ENCODE assay signal across 7 mouse cellular contexts in genomic region chr2:26475505-26476430, GRCm38 (mm10). TPM values are rescaled to one million over a fixed set of nuclear protein-coding genes. Genes with fewer than 3 reads are reported as not detected.
DNase-seq lines count a peak whose midpoint lies in the region; ATAC-seq and TF ChIP-seq lines count a peak whose summit lies in the region.

No protein-coding gene starts in this region.

- peak overlapping the region; percentile 20; the same call in 1 of the 2 replicates for H3K9ac ChIP-seq in neural tube, embryonic 11.5 days (ENCODE audit: low read length)
- H3K9ac ChIP-seq in forebrain, postnatal 0 days, result no peak overlapping the region
- no peak overlapping the region for H3K9ac ChIP-seq in liver, embryonic 15.5 days
- H3K9ac ChIP-seq in stomach, embryonic 16.5 days (ENCODE audit: low read length), result peak overlapping the region; percentile 42

- no peaks in the 10 kb centered on the region for H3K27me3 ChIP-seq in neural tube, embryonic 11.5 days (ENCODE audit: control insufficient read depth, insufficient read depth, low read length)
- H3K27me3 ChIP-seq in forebrain, postnatal 0 days (ENCODE audit: insufficient read depth, low read length), result no peaks in the 10 kb centered on the region
- no peaks in the 10 kb centered on the region; the same call in 1 of the 2 replicates for H3K27me3 ChIP-seq in liver, embryonic 15.5 days
- no peaks in the 10 kb centered on the region for H3K27me3 ChIP-seq in stomach, embryonic 16.5 days (ENCODE audit: control insufficient read depth, insufficient read depth, low read length)

- H3K4me1 ChIP-seq in neural tube, embryonic 11.5 days (ENCODE audit: control insufficient read depth, insufficient read depth, low read length), result peaks cover 33% of the 10 kb centered on the region
- no peaks in the 10 kb centered on the region; the same call in 1 of the 2 replicates for H3K4me1 ChIP-seq in forebrain, postnatal 0 days (ENCODE audit: insufficient read depth)
- H3K4me1 ChIP-seq in liver, embryonic 15.5 days (replicated peaks), result peaks cover 14% of the 10 kb centered on the region
- 0 out of 2 replicates have a peak, but pooled peaks cover 7% of the 10 kb centered on the region for H3K4me1 ChIP-seq in stomach, embryonic 16.5 days (ENCODE audit: control insufficient read depth, insufficient read depth, low read length)

- H3K27ac ChIP-seq in neural tube, embryonic 11.5 days (ENCODE audit: low read depth, low read length), result peak overlapping the region; percentile 88
- H3K27ac ChIP-seq in forebrain, postnatal 0 days (ENCODE audit: low read depth, low read length), result peak overlapping the region; percentile 62
- peak overlapping the region; percentile 64 for H3K27ac ChIP-seq in liver, embryonic 15.5 days (replicated peaks)
- peak overlapping the region; percentile 69 for H3K27ac ChIP-seq in stomach, embryonic 16.5 days (ENCODE audit: low read length)

- peak; percentile 40 for TF ChIP-seq CTCF in forebrain, postnatal 0 days (IDR thresholded peaks at IDR 0.05; ENCODE audit: low read depth)

- peak; percentile 78 for ATAC-seq in neural tube, embryonic 11.5 days (ENCODE audit: insufficient read depth, low FRiP score, low TSS enrichment)
- ATAC-seq in forebrain, postnatal 0 days, result peak; percentile 83
- no peak for ATAC-seq in liver, embryonic 15.5 days (ENCODE audit: insufficient read depth)
- no peak for ATAC-seq in stomach, embryonic 16.5 days (ENCODE audit: insufficient read depth, low FRiP score)

- 71% methylated on average over 13 of the region's 13 CpGs for WGBS in neural tube, embryonic 11.5 days
- 57% methylated on average over 13 of the region's 13 CpGs for WGBS in forebrain, postnatal 0 days
- 45% methylated on average over 13 of the region's 13 CpGs for WGBS in liver, embryonic 15.5 days (ENCODE audit: insufficient replicate concordance)
- 73% methylated on average over 13 of the region's 13 CpGs for WGBS in stomach, embryonic 16.5 days

- no peaks in the 10 kb centered on the region for H3K9me3 ChIP-seq in neural tube, embryonic 11.5 days (ENCODE audit: control insufficient read depth, low read length)
- H3K9me3 ChIP-seq in forebrain, postnatal 0 days (ENCODE audit: low read length), result no peaks in the 10 kb centered on the region
- no peaks in the 10 kb centered on the region for H3K9me3 ChIP-seq in liver, embryonic 15.5 days (replicated peaks)
- H3K9me3 ChIP-seq in stomach, embryonic 16.5 days (replicated peaks; ENCODE audit: control insufficient read depth, low read length), result no peaks in the 10 kb centered on the region

- no peak overlapping the region for H3K4me2 ChIP-seq in neural tube, embryonic 11.5 days (ENCODE audit: low read depth)
- H3K4me2 ChIP-seq in forebrain, postnatal 0 days (ENCODE audit: low read depth), result no peak overlapping the region
- H3K4me2 ChIP-seq in liver, embryonic 15.5 days, result peak overlapping the region; percentile 30
- H3K4me2 ChIP-seq in stomach, embryonic 16.5 days (ENCODE audit: low read depth, low read length), result no peak overlapping the region

- peak; percentile 70 for DNase-seq in neural tube, embryonic 11.5 days (ENCODE audit: low spot score)
- DNase-seq in neural tube, embryonic 10.5 days (ENCODE audit: extremely low spot score, low spot score), result no peak
- DNase-seq in forebrain, postnatal 0 days, result no peak
- no peak for DNase-seq in gastrocnemius, postnatal 25 days
- DNase-seq in adrenal gland, postnatal 4 days (ENCODE audit: low spot score in 2 of 2), result no peak

- no peak overlapping the region for H3K4me3 ChIP-seq in neural tube, embryonic 11.5 days (ENCODE audit: low read depth, low read length)
- no peak overlapping the region for H3K4me3 ChIP-seq in forebrain, postnatal 0 days (ENCODE audit: low read depth, low read length)
- H3K4me3 ChIP-seq in liver, embryonic 15.5 days (replicated peaks), result peak overlapping the region; percentile 23
- H3K4me3 ChIP-seq in stomach, embryonic 16.5 days (replicated peaks; ENCODE audit: low read length), result no peak overlapping the region

- H3K36me3 ChIP-seq in neural tube, embryonic 11.5 days (ENCODE audit: control insufficient read depth, insufficient read depth, low read length), result peaks cover 56% of the 10 kb centered on the region
- peaks cover 19% of the 10 kb centered on the region for H3K36me3 ChIP-seq in forebrain, postnatal 0 days (ENCODE audit: insufficient read depth)
- H3K36me3 ChIP-seq in liver, embryonic 15.5 days (replicated peaks), result peaks cover 77% of the 10 kb centered on the region
- H3K36me3 ChIP-seq in stomach, embryonic 16.5 days (ENCODE audit: control insufficient read depth, insufficient read depth, low read length), result peaks cover 36% of the 10 kb centered on the region

RNA-seq across cellular contexts. Expression of gene Sec16a, which starts 30.8 kb away (rescaled TPM):
- polyA plus RNA-seq in neural tube, embryonic 11.5 days (2014; fragmentation: Nextera tagmentation; extraction: Ambion mirVana), result 40.2 and 40.5 TPM in 2 replicates
- total RNA-seq in forebrain, postnatal 0 days (2014; rRNA removed), result 52.6 and 65.6 TPM in 2 replicates
- polyA plus RNA-seq in forebrain, postnatal 0 days (2015; fragmentation: Nextera tagmentation; extraction: Ambion mirVana), result 9.0 and 10.9 TPM in 2 replicates
- 8.8 and 9.6 TPM in 2 replicates for polyA plus RNA-seq in liver, embryonic 15.5 days (2015; fragmentation: Nextera tagmentation; extraction: Ambion mirVana)
- polyA plus RNA-seq in stomach, embryonic 16.5 days (2015; fragmentation: Nextera tagmentation; extraction: Ambion mirVana), result 28.2 and 31.5 TPM in 2 replicates
- total RNA-seq in gastrocnemius, postnatal 25 days (2021), result 10 to 100 TPM; 22.0 to 23.9 TPM
- total RNA-seq in adrenal gland, postnatal 4 days (2021), result 10 to 100 TPM; 53.7 to 58.6 TPM

RNA-seq across cellular contexts. Expression of gene Notch1, which starts 40.7 kb away (rescaled TPM):
- polyA plus RNA-seq in neural tube, embryonic 11.5 days (2014; fragmentation: Nextera tagmentation; extraction: Ambion mirVana), result 56.9 and 60.4 TPM in 2 replicates
- 23.8 and 38.7 TPM in 2 replicates for total RNA-seq in forebrain, postnatal 0 days (2014; rRNA removed)
- polyA plus RNA-seq in forebrain, postnatal 0 days (2015; fragmentation: Nextera tagmentation; extraction: Ambion mirVana), result 5.0 and 6.8 TPM in 2 replicates
- 2.8 and 3.1 TPM in 2 replicates for polyA plus RNA-seq in liver, embryonic 15.5 days (2015; fragmentation: Nextera tagmentation; extraction: Ambion mirVana)
- 14.1 and 15.4 TPM in 2 replicates for polyA plus RNA-seq in stomach, embryonic 16.5 days (2015; fragmentation: Nextera tagmentation; extraction: Ambion mirVana)
- total RNA-seq in gastrocnemius, postnatal 25 days (2021), result 1 to 10 TPM; 7.0 to 9.2 TPM
- 10 to 100 TPM; 35.1 to 48.7 TPM for total RNA-seq in adrenal gland, postnatal 4 days (2021)

Comparison
In these comparisons a context has a peak if more than half of its experiments do, and no peak if none do; other contexts are left out.
1. ATAC-seq: peak in neural tube, embryonic 11.5 days (single experiment) and forebrain, postnatal 0 days (single experiment); none in liver, embryonic 15.5 days (single experiment) and stomach, embryonic 16.5 days (single experiment).
2. H3K9ac ChIP-seq: peak in neural tube, embryonic 11.5 days (single experiment) and stomach, embryonic 16.5 days (single experiment); none in forebrain, postnatal 0 days (single experiment) and liver, embryonic 15.5 days (single experiment).
3. Peak in every context shown above with its lines, with median percentiles within 50 percentile points of each other: H3K27ac ChIP-seq.